Mouse (Mus musculus): Measurements from ENCODE around the gene Sh2b3.
A peak's percentile ranks its signal among the peaks of the same experiment; 100 is the strongest.

Sh2b3 gene

GRCm38 (mm10) chr5:121783862-121784500 lies 53.5 kb downstream of the Sh2b3 start:
- peak; percentile 81 for DNase-seq (ENCODE audit: low spot score)

- no peak for DNase-seq (ENCODE audit: low spot score)
Observed at GRCm38 (mm10) chr5:121782467-121782866, 55.0 kb downstream of the Sh2b3 start.

GRCm38 (mm10) chr5:121780180-121780579 lies 57.3 kb downstream of the Sh2b3 start:
- no peak for DNase-seq (ENCODE audit: low spot score)

- no peak for DNase-seq (ENCODE audit: low spot score)
Observed at GRCm38 (mm10) chr5:121778485-121779119, 58.8 kb downstream of the Sh2b3 start.

GRCm38 (mm10) chr5:121771611-121772010 lies 65.8 kb downstream of the Sh2b3 start:
- DNase-seq (ENCODE audit: low spot score): no peak

GRCm38 (mm10) chr5:121769827-121770226 lies 67.6 kb downstream of the Sh2b3 start:
- DNase-seq (ENCODE audit: low spot score): no peak

- DNase-seq (ENCODE audit: low spot score): no peak
Observed at GRCm38 (mm10) chr5:121767564-121767963, 69.9 kb downstream of the Sh2b3 start.

- DNase-seq (ENCODE audit: low spot score): no peak
Observed at GRCm38 (mm10) chr5:121766038-121766773, 71.2 kb downstream of the Sh2b3 start.
